Mouse (Mus musculus): ENCODE results near the gene Styk1.

GRCm38 (mm10) chr6:131347026-131347425 lies 6.4 kb downstream of the Styk1 start:
- TF ChIP-seq CTCF (IDR thresholded peaks at IDR 0.05; ENCODE audit: low read depth) (no peak), EP300 (IDR thresholded peaks at IDR 0.05; ENCODE audit: low read depth) (no peak)
